Mouse (Mus musculus) heart, adult 2 months (tissue): ENCODE data around the gene Ascc1.

Experiments
- CTCF ChIP-seq: fragments of 200-600 bp; IDR thresholded peaks from 2 replicates; pipeline ENCODE4 v1.8.1; 2022; ENCODE audit warnings: antibody characterized with exemption, mild to moderate bottlenecking, moderate library complexity
- EP300 ChIP-seq: fragments of 200-500 bp; IDR thresholded peaks from 2 replicates; pipeline ENCODE4 v1.6.1; 2011; ENCODE audit warnings: low read depth, low read length, control low read depth; ENCODE audit not compliant: insufficient read depth
- POLR2A ChIP-seq: fragments of 200-500 bp; IDR thresholded peaks from 2 replicates; pipeline ENCODE4 v1.6.1; 2011; ENCODE audit warnings: mild to moderate bottlenecking, low read depth, low read length, control low read depth; ENCODE audit not compliant: insufficient read depth

- TF ChIP-seq POLR2A: no peak
- TF ChIP-seq CTCF: no peak
- TF ChIP-seq EP300: no peak
Observed at GRCm38 (mm10) chr10:60027619-60028084, 25.0 kb downstream of the Ascc1 start.
